Mouse (Mus musculus) stomach, embryonic 15.5 days (tissue): Measurements from ENCODE around the gene Brinp3. TPM values are rescaled to one million over a fixed set of nuclear protein-coding genes. Genes with fewer than 3 reads are reported as not detected.
"Not testable (repeated sequence)": the region's sequence is repeated elsewhere in the genome, so short reads cannot be mapped to it uniquely, and the experiment has no call there.

Experiments
- ATAC-seq: fragments of 200-750 bp; cut with Nextera tagmentation; 2 replicates; pipeline ENCODE4 v1.8.0; 2017; ENCODE audit warnings: low read depth, moderate number of reproducible peaks, moderate TSS enrichment; ENCODE audit not compliant: insufficient read depth, low FRiP score
- H3K27ac ChIP-seq: fragments of 300-500 bp; sonication (generic); 2 replicates; pipeline ENCODE4 v1.5.1; 2015; ENCODE audit warnings: mild to moderate bottlenecking, inconsistent platforms
- H3K27me3 ChIP-seq: fragments of 300-500 bp; sonication (generic); replicated peaks from 2 replicates; pipeline ENCODE4 v1.6.1; 2015; ENCODE audit warnings: inconsistent platforms
- H3K36me3 ChIP-seq: fragments of 300-500 bp; sonication (generic); 2 replicates; pipeline ENCODE4 v1.6.1; 2015; ENCODE audit warnings: inconsistent platforms
- H3K4me1 ChIP-seq: fragments of 300-500 bp; sonication (generic); 2 replicates; pipeline ENCODE4 v1.6.1; 2015; ENCODE audit warnings: inconsistent platforms
- H3K4me2 ChIP-seq: fragments of 300-500 bp; sonication (generic); 2 replicates; pipeline ENCODE4 v1.6.1; 2015; ENCODE audit warnings: mild to moderate bottlenecking, inconsistent platforms
- H3K4me3 ChIP-seq: fragments of 300-500 bp; sonication (generic); replicated peaks from 2 replicates; pipeline ENCODE4 v1.5.1; 2015; ENCODE audit warnings: inconsistent platforms
- H3K9ac ChIP-seq: fragments of 300-500 bp; sonication (generic); 2 replicates; pipeline ENCODE4 v1.6.1; 2015; ENCODE audit warnings: inconsistent platforms
- H3K9me3 ChIP-seq: fragments of 300-500 bp; sonication (generic); 2 replicates; pipeline ENCODE4 v1.6.1; 2016; ENCODE audit warnings: inconsistent platforms
- WGBS: fragments of 180-500 bp; shearing (Covaris S2); methylation state at CpG from one replicate; pipeline ENCODE4 v1.1.7; 2015; 5-methylcytosine and 5-hydroxymethylcytosine counted together
- polyA plus RNA-seq: library from polyadenylated mRNA; unstranded; fragments of >200 nt; fragmentation: Nextera tagmentation; extraction: Ambion mirVana; gene quantifications from 2 replicates; pipeline ENCODE4 v1.2.1, GENCODE M21; 2015

Brinp3 gene
- polyA plus RNA-seq, 1 experiment from 2014 or later, result 2.1 TPM

DNA sequence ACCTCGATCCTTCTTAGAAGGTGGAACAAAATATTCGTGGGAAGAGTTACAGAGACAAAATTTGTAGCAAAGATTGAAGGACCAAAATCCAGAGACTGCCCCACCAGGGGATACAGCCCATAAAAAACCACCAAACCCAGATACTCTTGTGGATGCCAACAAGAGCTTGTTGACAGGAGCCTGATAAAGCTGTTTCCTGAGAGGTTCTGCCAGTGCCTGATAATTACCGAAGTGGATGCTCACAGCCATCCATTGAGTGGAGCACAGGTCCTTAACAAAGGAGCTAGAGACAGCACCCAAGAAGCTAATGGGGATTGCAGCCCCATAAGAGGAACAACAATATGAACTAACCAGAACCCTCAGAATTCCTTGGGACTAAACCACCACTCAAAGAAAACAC lies 67.6 kb downstream of the Brinp3 start:
- Histone ChIP-seq H3K27ac (no peak overlapping the region), H3K36me3 (no peaks in the 10 kb centered on the region), H3K4me3 (no peak overlapping the region), H3K9ac (no peak overlapping the region), H3K4me1 (no peaks in the 10 kb centered on the region), H3K27me3 (no peaks in the 10 kb centered on the region), H3K4me2 (no peak overlapping the region), H3K9me3 (no peaks in the 10 kb centered on the region)
- no peak for ATAC-seq
- WGBS, result 82% methylated on average over 3 of the region's 3 CpGs

DNA sequence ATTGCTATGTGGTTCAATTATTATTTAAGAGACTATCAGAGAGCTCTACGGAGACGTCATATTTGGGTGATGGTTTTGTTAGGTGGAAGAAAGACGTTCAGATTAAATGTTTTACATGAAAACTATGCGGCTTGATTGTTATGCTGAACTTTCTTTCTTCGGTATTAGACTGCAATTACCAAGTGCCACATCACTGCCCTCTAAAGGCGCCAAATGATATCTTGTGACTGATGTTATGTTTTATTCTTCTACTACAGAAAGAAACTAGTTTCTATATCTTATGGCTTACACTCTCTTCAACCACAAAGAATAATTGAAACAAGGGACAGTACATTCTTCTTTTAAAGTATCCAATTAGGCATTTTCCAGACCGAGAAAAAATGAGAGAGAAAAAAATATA lies 89.6 kb downstream of the Brinp3 start:
- WGBS, result 65% methylated on average over 7 of the region's 7 CpGs
- Histone ChIP-seq H3K9me3 (no peaks in the 10 kb centered on the region), H3K4me3 (no peak overlapping the region), H3K36me3 (no peaks in the 10 kb centered on the region), H3K9ac (no peak overlapping the region), H3K4me2 (no peak overlapping the region), H3K4me1 (no peaks in the 10 kb centered on the region), H3K27me3 (no peaks in the 10 kb centered on the region), H3K27ac (no peak overlapping the region)
- no peak for ATAC-seq

DNA sequence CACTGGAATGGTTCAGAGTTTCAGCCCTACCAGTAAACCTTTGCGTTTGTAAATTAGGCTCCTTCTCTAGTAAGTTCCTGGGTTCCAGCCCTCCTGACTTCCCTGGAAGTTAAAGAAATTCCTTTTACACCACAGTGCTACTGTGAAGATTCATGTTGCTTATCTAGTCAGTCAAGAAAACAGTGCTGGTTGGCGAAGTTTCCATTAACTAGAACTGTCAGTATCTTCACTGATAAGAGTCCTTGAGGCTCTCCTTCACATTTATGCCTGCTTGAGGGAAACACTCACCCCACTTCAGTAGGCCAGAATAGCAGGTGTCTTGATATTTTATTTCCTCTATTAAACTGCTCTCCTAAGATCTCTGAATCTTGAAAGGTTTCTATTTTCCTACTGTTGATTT lies 138.3 kb downstream of the Brinp3 start:
- 51% methylated on average over 2 of the region's 2 CpGs for WGBS
- ATAC-seq, result no peak
- Histone ChIP-seq H3K27me3 (no peaks in the 10 kb centered on the region), H3K4me1 (no peaks in the 10 kb centered on the region), H3K4me2 (no peak overlapping the region), H3K27ac (no peak overlapping the region), H3K4me3 (no peak overlapping the region), H3K9ac (no peak overlapping the region), H3K9me3 (no peaks in the 10 kb centered on the region), H3K36me3 (no peaks in the 10 kb centered on the region)

DNA sequence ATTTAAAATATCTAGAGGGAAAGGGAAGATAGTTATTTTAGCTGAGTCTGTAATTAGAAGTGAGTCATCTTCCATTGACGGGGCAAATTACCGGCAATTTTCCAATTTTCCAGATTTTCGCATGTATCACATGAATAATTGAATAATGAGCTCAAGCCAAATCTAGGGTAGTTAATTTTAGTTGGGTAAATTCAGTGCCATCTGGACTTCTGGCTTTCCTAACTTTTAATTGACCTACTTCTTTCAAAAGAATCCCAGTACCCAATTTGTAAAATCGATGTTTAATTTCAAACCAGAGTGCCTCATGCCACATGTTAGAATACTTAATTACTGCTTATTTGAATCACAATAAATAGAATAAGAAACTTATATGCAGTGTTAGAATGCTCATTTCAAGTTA lies 162.7 kb downstream of the Brinp3 start:
- H3K4me1 ChIP-seq, result no peaks in the 10 kb centered on the region
- no peak overlapping the region for H3K4me2 ChIP-seq
- no peak for ATAC-seq
- no peak overlapping the region for H3K9ac ChIP-seq
- no peak overlapping the region for H3K4me3 ChIP-seq
- no peaks in the 10 kb centered on the region for H3K36me3 ChIP-seq
- H3K27ac ChIP-seq, result no peak overlapping the region
- WGBS, result 85% methylated on average over 4 of the region's 4 CpGs
- no peaks in the 10 kb centered on the region for H3K9me3 ChIP-seq
- no peaks in the 10 kb centered on the region for H3K27me3 ChIP-seq

DNA sequence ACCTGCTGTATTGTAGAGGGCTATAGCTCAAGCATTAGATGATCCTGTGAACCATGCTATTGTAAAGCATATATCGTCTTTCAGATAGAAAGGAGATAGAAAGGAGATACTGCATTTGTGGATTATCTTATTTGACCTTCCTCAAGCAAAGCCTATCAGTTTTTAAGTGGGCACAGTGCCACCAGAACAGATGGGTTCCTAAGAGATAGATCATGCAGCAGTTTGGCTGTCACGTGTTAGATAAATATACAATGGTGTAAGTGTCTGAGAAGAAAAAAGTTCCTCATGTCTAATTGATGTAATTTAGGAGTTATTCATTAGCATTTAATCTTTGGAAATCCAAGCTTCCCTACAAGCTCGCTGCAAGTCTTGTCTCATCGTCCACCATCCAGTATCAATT lies 206.2 kb downstream of the Brinp3 start:
- H3K36me3 ChIP-seq, result no peaks in the 10 kb centered on the region
- H3K27me3 ChIP-seq, result no peaks in the 10 kb centered on the region
- H3K27ac ChIP-seq, result no peak overlapping the region
- H3K9me3 ChIP-seq, result no peaks in the 10 kb centered on the region
- WGBS, result 54% methylated on average over 4 of the region's 4 CpGs
- H3K4me1 ChIP-seq, result no peaks in the 10 kb centered on the region
- ATAC-seq, result no peak
- no peak overlapping the region for H3K4me2 ChIP-seq
- no peak overlapping the region for H3K9ac ChIP-seq
- no peak overlapping the region for H3K4me3 ChIP-seq

DNA sequence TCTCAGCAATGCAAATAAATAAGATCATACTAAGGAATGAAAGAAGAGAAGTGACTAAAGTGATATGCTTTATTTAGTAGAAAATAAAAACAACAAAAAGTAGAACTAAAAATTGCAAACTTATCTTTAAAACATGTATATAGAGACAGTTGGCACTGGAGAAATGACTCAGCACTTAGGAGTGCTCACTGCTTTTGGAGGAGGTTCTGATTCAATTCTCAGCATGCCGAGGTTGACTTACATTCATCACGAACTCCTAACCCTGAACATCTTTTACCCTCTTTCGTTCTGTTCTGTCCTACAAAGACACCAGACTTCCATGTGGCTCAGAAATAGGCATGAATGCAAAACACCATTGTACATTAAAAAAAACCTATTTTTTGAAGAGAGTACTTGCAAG lies 225.0 kb downstream of the Brinp3 start:
- no peak for ATAC-seq
- H3K4me2 ChIP-seq, result no peak overlapping the region
- no peaks in the 10 kb centered on the region for H3K9me3 ChIP-seq

DNA sequence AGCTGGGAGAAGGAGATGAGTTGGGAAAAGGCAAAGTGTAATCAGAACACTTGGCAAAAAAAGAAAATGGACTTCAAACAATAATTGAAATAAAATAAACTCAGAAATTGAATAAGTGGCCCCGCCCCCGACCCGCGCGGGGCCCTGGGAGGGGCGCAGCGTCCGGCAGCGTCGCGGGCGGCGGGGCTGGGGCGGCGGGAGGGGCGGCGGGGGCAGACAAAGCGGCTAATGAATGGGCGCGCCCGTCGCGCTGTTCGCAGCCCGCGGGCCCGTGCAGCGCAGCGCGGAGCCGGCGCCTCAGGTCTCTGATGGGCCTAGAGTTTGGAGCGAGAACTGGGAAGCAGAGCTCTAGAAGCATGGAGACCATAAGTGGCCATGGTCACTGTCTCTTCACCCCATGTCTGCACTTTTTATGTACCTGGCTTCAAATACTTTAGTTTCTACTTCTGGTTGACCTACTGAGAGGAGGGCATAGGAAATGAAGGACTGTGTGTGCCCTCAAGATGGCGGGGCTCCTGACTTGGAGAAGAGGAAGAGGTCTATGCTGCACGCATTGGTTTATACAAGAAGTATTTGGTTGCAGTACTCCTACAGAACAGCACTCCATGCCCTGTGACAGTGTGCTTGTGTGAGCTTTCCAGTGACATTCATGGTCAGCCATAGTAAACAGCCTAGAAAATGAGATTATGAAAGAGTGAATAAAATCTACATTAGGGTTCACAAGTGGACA lies 230.4 kb downstream of the Brinp3 start:
- H3K4me3 ChIP-seq, result peak overlapping the region; percentile 33
- not testable (repeated sequence) for H3K9ac ChIP-seq, H3K9me3 ChIP-seq, H3K27ac ChIP-seq, H3K36me3 ChIP-seq, H3K27me3 ChIP-seq, H3K4me1 ChIP-seq
- peak; percentile 50; the same call in 1 of the 2 replicates for ATAC-seq
- 2% methylated on average over 31 of the region's 35 CpGs for WGBS
- H3K4me2 ChIP-seq, result peak overlapping the region; percentile 62

More for the DNA sequence above, 225.0 kb downstream of the Brinp3 start:
- 70% methylated on average over 3 of the region's 3 CpGs for WGBS
- no peaks in the 10 kb centered on the region for H3K27me3 ChIP-seq
- no peak overlapping the region for H3K4me3 ChIP-seq
- no peaks in the 10 kb centered on the region for H3K4me1 ChIP-seq
- no peak overlapping the region for H3K27ac ChIP-seq
- no peak overlapping the region for H3K9ac ChIP-seq
- no peaks in the 10 kb centered on the region for H3K36me3 ChIP-seq

DNA sequence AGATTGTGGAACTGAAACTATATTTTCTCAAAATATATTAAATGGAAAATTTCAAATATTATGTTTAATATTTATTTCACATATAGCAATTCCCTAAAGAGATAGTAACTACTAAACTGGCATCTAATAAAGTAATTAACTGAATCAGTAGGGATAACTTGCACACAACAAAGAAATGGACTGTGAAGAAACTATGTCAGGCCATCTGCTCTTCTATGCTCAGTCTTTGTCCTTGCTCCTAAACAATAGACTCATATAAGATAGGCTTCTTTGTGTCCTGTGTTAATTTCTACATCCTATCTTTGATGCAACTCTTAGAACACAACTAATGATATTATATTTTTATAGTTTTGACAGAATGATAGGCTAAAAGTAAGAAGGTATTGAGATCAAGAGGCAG lies 256.5 kb downstream of the Brinp3 start:
- ATAC-seq, result no peak
- H3K4me1 ChIP-seq, result no peaks in the 10 kb centered on the region
- no peak overlapping the region for H3K9ac ChIP-seq
- no peaks in the 10 kb centered on the region for H3K27me3 ChIP-seq
- no peaks in the 10 kb centered on the region for H3K36me3 ChIP-seq
- H3K9me3 ChIP-seq, result no peaks in the 10 kb centered on the region
- H3K4me3 ChIP-seq, result no peak overlapping the region
- H3K27ac ChIP-seq, result no peak overlapping the region
- no peak overlapping the region for H3K4me2 ChIP-seq

DNA sequence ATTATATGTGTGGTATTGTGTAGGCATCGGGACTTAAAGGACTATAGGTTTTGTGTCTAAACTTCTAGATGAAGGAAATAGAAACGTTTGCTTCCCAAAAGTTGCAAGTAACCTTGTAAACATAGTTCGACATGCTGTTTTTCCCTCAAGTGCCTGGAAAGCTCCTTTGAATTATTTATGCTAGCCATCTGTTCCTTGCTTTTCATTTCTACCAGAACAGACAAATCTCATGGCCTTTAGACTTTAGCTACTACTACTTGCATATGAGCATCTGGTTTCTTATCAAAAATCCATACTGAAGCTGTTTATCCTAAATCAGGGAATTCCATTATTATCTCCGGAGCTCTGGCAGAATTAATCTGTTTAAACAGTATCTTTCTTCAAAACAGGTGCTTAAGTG lies 288.7 kb downstream of the Brinp3 start:
- H3K4me1 ChIP-seq, result no peaks in the 10 kb centered on the region
- H3K9ac ChIP-seq, result no peak overlapping the region
- H3K4me3 ChIP-seq, result no peak overlapping the region
- H3K36me3 ChIP-seq, result no peaks in the 10 kb centered on the region
- no peaks in the 10 kb centered on the region for H3K27me3 ChIP-seq
- H3K27ac ChIP-seq, result no peak overlapping the region
- WGBS, result 50% methylated on average over 4 of the region's 4 CpGs
- H3K4me2 ChIP-seq, result no peak overlapping the region
- ATAC-seq, result no peak
- no peaks in the 10 kb centered on the region for H3K9me3 ChIP-seq

DNA sequence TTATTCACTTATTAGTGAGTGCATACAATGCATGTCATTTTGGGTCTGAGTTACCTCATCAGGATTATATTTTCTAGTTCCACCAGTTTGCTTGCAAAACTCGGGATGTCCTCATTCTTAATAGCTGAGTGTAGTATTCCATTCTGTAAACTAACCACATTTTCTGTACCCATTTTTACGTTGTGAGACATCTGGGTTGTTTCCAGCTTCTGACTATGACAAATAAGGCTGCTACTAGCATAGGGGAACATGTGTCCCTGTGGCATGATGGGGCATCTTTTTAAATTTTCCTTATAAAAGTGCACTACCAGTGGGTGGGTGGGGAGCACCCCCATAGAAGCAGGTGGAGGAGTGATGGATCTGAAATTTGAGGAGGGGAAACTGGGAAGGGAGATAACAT lies 292.7 kb downstream of the Brinp3 start:
- no peaks in the 10 kb centered on the region for H3K9me3 ChIP-seq
- H3K27me3 ChIP-seq, result no peaks in the 10 kb centered on the region
- H3K4me3 ChIP-seq, result no peak overlapping the region
- no peak overlapping the region for H3K27ac ChIP-seq
- H3K9ac ChIP-seq, result no peak overlapping the region
- ATAC-seq, result no peak
- 39% methylated on average over 2 of the region's 2 CpGs for WGBS
- no peaks in the 10 kb centered on the region for H3K4me1 ChIP-seq
- no peaks in the 10 kb centered on the region for H3K36me3 ChIP-seq
- no peak overlapping the region for H3K4me2 ChIP-seq

DNA sequence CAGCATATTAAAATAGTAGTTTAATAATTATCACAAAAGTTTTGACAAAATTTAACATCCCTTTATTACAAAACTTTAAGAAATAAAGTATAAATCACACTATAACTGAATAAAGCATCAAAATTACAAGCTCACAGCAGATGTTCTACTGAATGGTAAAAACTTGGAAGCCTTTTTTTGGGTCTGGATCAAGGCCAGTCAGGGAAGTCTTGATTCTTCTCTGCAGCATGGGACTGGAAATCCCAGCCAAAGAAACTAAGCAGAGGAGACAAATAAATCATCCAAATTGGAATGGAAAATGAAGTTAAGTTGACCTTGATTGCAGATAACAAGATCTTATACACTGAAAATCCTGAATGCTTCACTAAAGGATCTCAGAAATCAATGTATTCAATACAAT lies 298.3 kb downstream of the Brinp3 start:
- H3K4me1 ChIP-seq, result no peaks in the 10 kb centered on the region

DNA sequence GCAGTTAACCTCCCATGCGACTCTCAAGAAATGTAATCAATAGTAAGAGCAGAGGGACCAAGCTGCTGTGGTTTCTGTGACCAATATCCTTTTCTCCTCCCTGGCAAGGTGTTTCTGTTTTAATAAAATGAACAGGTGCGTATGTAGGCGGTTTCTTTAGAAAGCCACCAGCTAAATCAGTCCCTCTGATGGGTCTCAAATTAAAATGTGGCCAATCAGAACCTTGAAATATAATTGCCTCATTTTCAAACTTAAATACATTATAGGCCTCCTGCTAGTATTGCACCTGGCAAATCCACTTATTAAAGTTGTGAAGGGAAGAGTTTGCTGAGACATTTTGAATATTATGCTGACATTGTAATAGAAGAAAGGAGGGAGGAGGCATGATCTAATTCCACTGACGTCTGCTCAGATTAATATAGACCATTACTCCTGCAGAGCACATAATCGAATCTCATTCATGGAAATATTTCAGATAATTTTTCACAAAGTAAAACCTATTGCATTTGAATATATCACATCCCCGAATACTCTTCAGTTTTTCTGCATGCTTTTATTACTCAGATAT lies 305.5 kb downstream of the Brinp3 start:
- no peak overlapping the region for H3K4me3 ChIP-seq
- WGBS, result 76% methylated on average over 6 of the region's 6 CpGs
- no peak overlapping the region for H3K4me2 ChIP-seq
- H3K9me3 ChIP-seq, result no peaks in the 10 kb centered on the region
- H3K27ac ChIP-seq, result no peak overlapping the region
- no peaks in the 10 kb centered on the region for H3K4me1 ChIP-seq
- no peak overlapping the region for H3K9ac ChIP-seq
- H3K36me3 ChIP-seq, result no peaks in the 10 kb centered on the region
- no peaks in the 10 kb centered on the region for H3K27me3 ChIP-seq
- ATAC-seq, result no peak

More for the DNA sequence above, 298.3 kb downstream of the Brinp3 start:
- H3K4me2 ChIP-seq, result no peak overlapping the region
- H3K9me3 ChIP-seq, result no peaks in the 10 kb centered on the region
- no peaks in the 10 kb centered on the region for H3K36me3 ChIP-seq
- no peak overlapping the region for H3K27ac ChIP-seq
- ATAC-seq, result no peak
- H3K27me3 ChIP-seq, result no peaks in the 10 kb centered on the region
- H3K9ac ChIP-seq, result no peak overlapping the region
- no peak overlapping the region for H3K4me3 ChIP-seq

DNA sequence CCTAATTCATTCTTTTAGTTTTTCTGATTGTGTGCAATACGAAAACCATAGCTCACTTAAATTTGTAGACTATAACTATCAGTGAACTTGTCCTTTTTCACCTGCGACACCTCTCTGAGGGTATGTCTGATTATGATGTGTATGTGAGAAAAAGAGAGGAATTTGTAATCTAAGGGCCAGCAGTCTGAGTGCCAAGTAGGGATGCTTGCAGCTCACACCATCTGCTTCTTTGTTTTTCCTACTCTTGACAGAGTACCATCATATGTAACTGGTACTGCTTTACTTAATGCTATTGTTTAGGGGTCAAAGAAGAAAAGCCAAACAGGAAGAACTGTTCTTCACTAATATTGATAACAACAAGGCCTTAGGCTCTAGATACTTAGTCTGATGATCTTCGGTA lies 307.3 kb downstream of the Brinp3 start:
- Histone ChIP-seq H3K36me3 (no peaks in the 10 kb centered on the region), H3K9me3 (no peaks in the 10 kb centered on the region), H3K9ac (no peak overlapping the region), H3K4me3 (no peak overlapping the region), H3K27me3 (no peaks in the 10 kb centered on the region), H3K4me2 (no peak overlapping the region), H3K4me1 (no peaks in the 10 kb centered on the region), H3K27ac (no peak overlapping the region)
- WGBS, result 88% methylated on average over 3 of the region's 3 CpGs
- no peak for ATAC-seq
